Mouse (Mus musculus): Measurements from ENCODE around the gene Pate3.

- TF ChIP-seq CTCF (IDR thresholded peaks at IDR 0.05; ENCODE audit: low read depth): no peak
- no peak for TF ChIP-seq EP300 (optimal IDR thresholded peaks at IDR 0.05)
Observed at GRCm38 (mm10) chr9:35611841-35612240, 36.2 kb downstream of the Pate3 start, which contains the start of gene Pate4.
